In the genomic region with DNA sequence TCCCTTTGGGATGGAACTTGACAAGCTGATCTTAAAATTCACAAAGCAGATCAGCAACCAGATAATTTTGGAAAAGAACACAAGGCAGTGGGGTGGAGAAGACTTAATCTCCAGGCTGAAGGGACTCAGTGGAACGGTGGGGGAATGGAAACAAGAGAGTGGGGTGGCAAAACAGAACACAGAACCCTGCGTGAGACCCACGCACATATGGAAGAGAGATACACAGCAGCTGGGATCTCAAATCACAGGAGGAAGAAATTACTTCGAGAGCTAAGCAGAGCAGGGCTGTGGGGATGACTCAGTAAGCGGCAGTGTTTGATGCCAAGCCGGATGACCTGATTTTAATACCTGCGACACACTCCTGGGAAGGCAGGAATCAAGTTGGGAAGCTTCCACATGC, we compare ENCODE assay signal across 15 mouse cellular contexts.
DNase-seq lines count a peak whose midpoint lies in the region; ATAC-seq and TF ChIP-seq lines count a peak whose summit lies in the region.
"Had no signal": no experiment of that assay in that cellular context is flagged by ENCODE, and none has a peak within 500 bp of the region (broad histone marks: within the 10 kb centered on the region; RNA-seq: fewer than 3 reads in every experiment).

No protein-coding gene starts in this region.

- H3K4me2 ChIP-seq in hindbrain, postnatal 0 days (ENCODE audit: low read depth, low read length) = no peak overlapping the region
- H3K4me2 ChIP-seq in hindbrain, embryonic 13.5 days = no peak overlapping the region
- H3K4me2 ChIP-seq: kidney, embryonic 15.5 days; limb, embryonic 13.5 days; lung, embryonic 15.5 days; midbrain, embryonic 13.5 days had no signal

- no peak overlapping the region for H3K27ac ChIP-seq in hindbrain, postnatal 0 days
- no peak overlapping the region for H3K27ac ChIP-seq in hindbrain, embryonic 13.5 days
- 0 out of 2 replicates have a peak overlapping the region, but pooled peaks have one; percentile 55 for H3K27ac ChIP-seq in cortical plate, adult 2 months (ENCODE audit: insufficient read depth, low read length)
- no peak overlapping the region for H3K27ac ChIP-seq in kidney, adult 2 months (ENCODE audit: insufficient read depth, low read depth, low read length)
- H3K27ac ChIP-seq: heart, embryonic 10.5 days; kidney, embryonic 15.5 days; limb, embryonic 13.5 days; lung, embryonic 15.5 days; midbrain, embryonic 13.5 days had no signal

- ATAC-seq in hindbrain, postnatal 0 days = peak; percentile 32; the same call in 1 of the 2 replicates
- ATAC-seq in hindbrain, embryonic 13.5 days (ENCODE audit: low FRiP score) = no peak
- ATAC-seq: midbrain, embryonic 13.5 days had no signal

- H3K27me3 ChIP-seq in hindbrain, postnatal 0 days (ENCODE audit: insufficient read depth, low read length) = no peaks in the 10 kb centered on the region
- H3K27me3 ChIP-seq in hindbrain, embryonic 13.5 days = no peaks in the 10 kb centered on the region
- no peaks in the 10 kb centered on the region for H3K27me3 ChIP-seq in kidney, adult 2 months (replicated peaks; ENCODE audit: control insufficient read depth, insufficient read depth, low read length)
- H3K27me3 ChIP-seq: kidney, embryonic 15.5 days; limb, embryonic 13.5 days; lung, embryonic 15.5 days; midbrain, embryonic 13.5 days had no signal

- 42% methylated on average over 7 of the region's 7 CpGs for WGBS in hindbrain, postnatal 0 days
- WGBS in hindbrain, embryonic 13.5 days = 79% methylated on average over 7 of the region's 7 CpGs
- WGBS in kidney, adult 2 months = 80% methylated on average over 7 of the region's 7 CpGs

- no peaks in the 10 kb centered on the region for H3K4me1 ChIP-seq in hindbrain, postnatal 0 days (ENCODE audit: insufficient read depth, low read length)
- no peaks in the 10 kb centered on the region for H3K4me1 ChIP-seq in hindbrain, embryonic 13.5 days (replicated peaks)
- H3K4me1 ChIP-seq in cortical plate, adult 2 months (ENCODE audit: control insufficient read depth, insufficient read depth, low read length) = peaks cover 2% of the 10 kb centered on the region; the same call in 1 of the 2 replicates
- H3K4me1 ChIP-seq in kidney, adult 2 months (ENCODE audit: control insufficient read depth, insufficient read depth, low read length) = no peaks in the 10 kb centered on the region
- H3K4me1 ChIP-seq: kidney, embryonic 15.5 days; lung, embryonic 15.5 days had no signal

- no peak for TF ChIP-seq CTCF in hindbrain, postnatal 0 days (IDR thresholded peaks at IDR 0.05; ENCODE audit: low read depth)
- TF ChIP-seq CTCF in cortical plate, adult 2 months (IDR thresholded peaks at IDR 0.05; ENCODE audit: extremely low read depth, insufficient read depth, low read length) = no peak
- TF ChIP-seq CTCF in kidney, adult 2 months (conservative IDR thresholded peaks at IDR 0.05; ENCODE audit: insufficient read depth, insufficient read length, low read depth, low read length) = no peak

- H3K9ac ChIP-seq in hindbrain, postnatal 0 days (replicated peaks; ENCODE audit: low read length) = no peak overlapping the region
- no peak overlapping the region for H3K9ac ChIP-seq in hindbrain, embryonic 13.5 days
- H3K9ac ChIP-seq: kidney, embryonic 15.5 days; limb, embryonic 13.5 days; lung, embryonic 15.5 days; midbrain, embryonic 13.5 days had no signal

- H3K9me3 ChIP-seq in hindbrain, postnatal 0 days (ENCODE audit: low read length) = no peaks in the 10 kb centered on the region
- H3K9me3 ChIP-seq in hindbrain, embryonic 13.5 days = no peaks in the 10 kb centered on the region
- H3K9me3 ChIP-seq: heart, embryonic 10.5 days; kidney, embryonic 15.5 days; limb, embryonic 13.5 days; lung, embryonic 15.5 days; midbrain, embryonic 13.5 days had no signal

- peak; percentile 32 for DNase-seq in hindbrain, postnatal 0 days (ENCODE audit: low spot score)
- DNase-seq in brain, adult 2 months (ENCODE audit: low read depth, low spot score) = peak; percentile 97
- peak; percentile 72 to 84 for DNase-seq in left cerebral cortex, adult 18-20 months (ENCODE audit: low spot score in 2 of 2)
- DNase-seq in kidney, adult 2 months = no peak
- no peak for DNase-seq in thymus, postnatal 4 days
- no peak for DNase-seq in thymus, postnatal 14 days
- DNase-seq: adrenal gland, postnatal 25 days; thymus, adult 18-20 months had no signal

- no peak overlapping the region for H3K4me3 ChIP-seq in hindbrain, postnatal 0 days (ENCODE audit: low read length)
- H3K4me3 ChIP-seq in hindbrain, embryonic 13.5 days = no peak overlapping the region
- no peak overlapping the region for H3K4me3 ChIP-seq in cortical plate, adult 2 months (ENCODE audit: insufficient read depth, low read length)
- H3K4me3 ChIP-seq in kidney, adult 2 months (ENCODE audit: insufficient read depth, low read depth, low read length) = no peak overlapping the region
- H3K4me3 ChIP-seq: heart, embryonic 10.5 days; kidney, embryonic 15.5 days; limb, embryonic 13.5 days; lung, embryonic 15.5 days; midbrain, embryonic 13.5 days had no signal

- no peak for TF ChIP-seq POLR2A in cortical plate, adult 2 months (IDR thresholded peaks at IDR 0.05; ENCODE audit: extremely low read depth, insufficient read depth, low read length)
- no peak for TF ChIP-seq POLR2A in kidney, adult 2 months (IDR thresholded peaks at IDR 0.05; ENCODE audit: low read depth, low read length)

- H3K36me3 ChIP-seq in hindbrain, postnatal 0 days (ENCODE audit: insufficient read depth, low read length) = no peaks in the 10 kb centered on the region
- H3K36me3 ChIP-seq in hindbrain, embryonic 13.5 days = no peaks in the 10 kb centered on the region
- no peaks in the 10 kb centered on the region for H3K36me3 ChIP-seq in kidney, adult 2 months (ENCODE audit: control insufficient read depth, insufficient read depth, low read length)
- H3K36me3 ChIP-seq: heart, embryonic 10.5 days; kidney, embryonic 15.5 days; limb, embryonic 13.5 days; lung, embryonic 15.5 days; midbrain, embryonic 13.5 days had no signal

Comparison
In these comparisons a context has a peak if more than half of its experiments do, and no peak if none do; other contexts are left out.
1. DNase-seq: peak in hindbrain, postnatal 0 days (single experiment), brain, adult 2 months (single experiment) and left cerebral cortex, adult 18-20 months (2 of 2); none in kidney, adult 2 months (single experiment), thymus, postnatal 4 days (single experiment) and thymus, postnatal 14 days (single experiment).